Mouse (Mus musculus) megakaryocyte, embryonic 14.5 days (primary cell): ENCODE results near the gene Gm5741. TPM values are rescaled to one million over a fixed set of nuclear protein-coding genes. Genes with fewer than 3 reads are reported as not detected.
"Not testable (repeated sequence)": the region's sequence is repeated elsewhere in the genome, so short reads cannot be mapped to it uniquely, and the experiment has no call there.

Experiments used
- H3K27me3 ChIP-seq: replicated peaks from 2 replicates; pipeline ENCODE3; 2012; ENCODE audit warnings: inconsistent platforms
- H3K36me3 ChIP-seq: replicated peaks from 2 replicates; pipeline ENCODE3; 2012; ENCODE audit warnings: low read length, inconsistent platforms, mixed read lengths
- H3K4me1 ChIP-seq: 2 replicates; pipeline ENCODE4 v1.6.1; 2012; ENCODE audit warnings: inconsistent platforms
- H3K4me3 ChIP-seq: replicated peaks from 2 replicates; pipeline ENCODE3; 2012; ENCODE audit warnings: moderate library complexity, mild to moderate bottlenecking, inconsistent platforms
- H3K9me3 ChIP-seq: 2 replicates; pipeline ENCODE4 v1.6.1; 2012; ENCODE audit warnings: inconsistent platforms
- FLI1 ChIP-seq: IDR thresholded peaks from 2 replicates; pipeline ENCODE4 v1.6.1; 2012; ENCODE audit warnings: low read length, inconsistent platforms, mixed read lengths
- GATA1 ChIP-seq: IDR thresholded peaks from 3 replicates; pipeline ENCODE4 v1.6.1; 2012; ENCODE audit warnings: mixed read lengths, low read length, inconsistent platforms, borderline replicate concordance
- polyA plus RNA-seq: library from polyadenylated mRNA; stranded (reverse); fragments of >175 nt; gene quantifications from 2 replicates; pipeline ENCODE4 v1.2.3, GENCODE M21; 2012; ENCODE audit warnings: low replicate concordance; ENCODE audit not compliant: insufficient read depth

Gene Gm5741
- polyA plus RNA-seq, 1 experiment, result not detected

GRCm38 (mm10) chr8:85090856-85091255, 23.1 kb upstream of the Gm5741 start:
- Histone ChIP-seq H3K4me1 (peaks cover 9% of the 10 kb centered on the region), H3K36me3 (peaks cover 88% of the 10 kb centered on the region), H3K27me3 (no peaks in the 10 kb centered on the region), H3K9me3 (no peaks in the 10 kb centered on the region), H3K4me3 (no peak overlapping the region)
- TF ChIP-seq GATA1, result no peak
- no peak for TF ChIP-seq FLI1

- TF ChIP-seq GATA1 (no peak), FLI1 (no peak)
- no peaks in the 10 kb centered on the region for H3K9me3 ChIP-seq
- peaks cover 30% of the 10 kb centered on the region for H3K4me1 ChIP-seq
- no peaks in the 10 kb centered on the region for H3K27me3 ChIP-seq
- H3K4me3 ChIP-seq, result no peak overlapping the region
- H3K36me3 ChIP-seq, result peaks cover 77% of the 10 kb centered on the region
Observed at GRCm38 (mm10) chr8:85088771-85089170, 21.0 kb upstream of the Gm5741 start.

DNA sequence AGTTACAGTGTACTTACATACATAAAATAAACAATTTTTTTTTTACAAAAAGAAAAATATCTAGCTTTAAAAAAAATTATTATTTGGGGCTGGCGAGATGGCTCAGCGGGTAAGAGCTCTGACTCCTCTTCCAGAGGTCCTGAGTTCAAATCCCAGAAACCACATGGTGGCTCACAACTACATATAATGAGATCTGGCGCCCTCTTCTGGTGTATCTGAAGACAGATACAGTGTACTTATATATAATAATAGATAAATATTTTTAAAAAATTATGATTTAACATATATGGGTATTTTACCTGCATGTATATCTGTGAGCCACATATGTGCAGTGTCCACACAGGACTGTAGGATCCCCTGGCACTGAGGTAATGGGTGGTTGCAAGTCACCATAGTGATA, 18.5 kb upstream of the Gm5741 start:
- no peaks in the 10 kb centered on the region for H3K27me3 ChIP-seq
- no peak overlapping the region for H3K4me3 ChIP-seq
- H3K36me3 ChIP-seq, result peaks cover 52% of the 10 kb centered on the region
- H3K4me1 ChIP-seq, result peaks cover 44% of the 10 kb centered on the region
- TF ChIP-seq GATA1 (no peak), FLI1 (no peak)
- H3K9me3 ChIP-seq, result no peaks in the 10 kb centered on the region

DNA sequence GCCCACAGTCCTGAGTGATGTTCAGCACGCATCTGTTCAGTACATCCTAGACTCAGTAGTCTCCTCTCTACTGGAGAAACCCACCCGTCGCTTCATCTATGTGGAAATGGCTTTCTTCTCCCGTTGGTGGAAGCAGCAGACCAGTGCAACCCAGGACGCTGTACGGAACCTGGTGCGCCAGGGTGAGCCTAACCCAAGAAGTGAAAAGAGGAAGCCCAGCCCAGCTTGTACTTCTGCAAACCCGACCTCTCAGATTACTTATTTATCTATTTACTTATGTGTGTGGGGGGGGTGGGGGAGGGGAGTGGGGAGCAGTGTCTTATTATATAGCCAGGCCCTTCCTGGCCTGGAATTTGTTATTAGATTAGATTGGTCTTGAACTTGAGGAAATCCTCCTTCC, 16.9 kb upstream of the Gm5741 start:
- H3K9me3 ChIP-seq, result no peaks in the 10 kb centered on the region
- H3K27me3 ChIP-seq, result no peaks in the 10 kb centered on the region
- peaks cover 45% of the 10 kb centered on the region for H3K36me3 ChIP-seq
- H3K4me1 ChIP-seq, result peaks cover 55% of the 10 kb centered on the region
- TF ChIP-seq GATA1 (no peak), FLI1 (no peak)
- peak overlapping the region; percentile 94 for H3K4me3 ChIP-seq

- no peaks in the 10 kb centered on the region for H3K27me3 ChIP-seq
- H3K4me3 ChIP-seq, result peak within 1 kb of the TSS; percentile 94
- H3K36me3 ChIP-seq, result peaks cover 45% of the 10 kb centered on the region
- H3K9me3 ChIP-seq, result no peaks in the 10 kb centered on the region
- TF ChIP-seq FLI1, result no peak
- no peak for TF ChIP-seq GATA1
- H3K4me1 ChIP-seq, result peaks cover 69% of the 10 kb centered on the region
Observed at GRCm38 (mm10) chr8:85083108-85083813, 15.5 kb upstream of the Gm5741 start, which contains the start of gene Man2b1. Gene Man2b1 (plus strand): TSS chr8:85083270.

- H3K9me3 ChIP-seq, H3K27me3 ChIP-seq: not testable (repeated sequence)
- H3K4me3 ChIP-seq, result peak overlapping the region; percentile 94
- peaks cover 70% of the 10 kb centered on the region for H3K4me1 ChIP-seq
- peaks cover 41% of the 10 kb centered on the region for H3K36me3 ChIP-seq
Observed at GRCm38 (mm10) chr8:85082169-85082568, 14.4 kb upstream of the Gm5741 start.

GRCm38 (mm10) chr8:85081216-85081555, 13.4 kb upstream of the Gm5741 start, which contains the start of gene Wdr83:
Gene Wdr83 (minus strand): TSS chr8:85081306.
- Histone ChIP-seq H3K27me3 (no peaks in the 10 kb centered on the region), H3K4me1 (peaks cover 75% of the 10 kb centered on the region), H3K4me3 (peak within 1 kb of the TSS; percentile 99), H3K36me3 (peaks cover 40% of the 10 kb centered on the region), H3K9me3 (no peaks in the 10 kb centered on the region)
- no peak for TF ChIP-seq GATA1
- TF ChIP-seq FLI1, result no peak

DNA sequence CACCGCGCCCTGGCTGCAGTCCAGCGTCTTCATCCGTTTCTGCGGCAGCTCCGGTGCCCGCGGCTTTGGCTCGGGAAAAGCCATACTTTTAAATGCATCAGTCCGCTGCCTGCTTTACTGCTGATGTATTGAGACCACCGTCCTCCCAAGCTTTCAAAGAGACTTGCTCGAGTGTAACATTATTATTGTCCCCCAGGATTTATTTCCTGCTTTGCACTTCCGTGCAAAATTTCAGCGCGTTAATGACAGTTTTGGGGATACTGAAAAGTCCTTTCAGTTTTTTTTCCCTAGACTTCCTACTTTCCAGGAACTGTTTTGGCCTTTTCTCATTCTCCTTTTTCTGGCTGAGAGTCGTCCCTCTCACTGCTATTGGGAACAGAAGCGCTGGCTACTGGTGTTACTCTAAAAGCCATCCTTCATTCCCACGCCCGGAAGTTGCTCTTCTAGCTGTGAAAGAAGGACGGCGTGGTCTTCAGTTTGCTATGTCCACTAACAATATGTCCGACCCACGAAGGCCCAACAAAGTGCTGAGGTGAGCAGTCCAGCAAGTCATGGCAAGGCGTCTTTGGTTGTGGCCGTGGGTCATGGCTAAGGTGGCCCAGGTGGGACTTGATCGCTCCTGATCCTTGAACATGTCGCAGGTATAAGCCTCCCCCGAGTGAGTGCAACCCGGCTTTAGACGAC, 12.9 kb upstream of the Gm5741 start, which contains the start of gene Wdr83os:
Wdr83os (plus strand) TSS at position 209 of the 684 bp plus-strand sequence.
- Histone ChIP-seq H3K36me3 (peaks cover 42% of the 10 kb centered on the region), H3K4me1 (peaks cover 77% of the 10 kb centered on the region), H3K4me3 (peak within 1 kb of the TSS; percentile 99), H3K27me3 (no peaks in the 10 kb centered on the region), H3K9me3 (no peaks in the 10 kb centered on the region)
- no peak for TF ChIP-seq FLI1
- no peak for TF ChIP-seq GATA1

- Histone ChIP-seq H3K4me1 (peaks cover 72% of the 10 kb centered on the region), H3K4me3 (peak overlapping the region; percentile 99), H3K36me3 (peaks cover 42% of the 10 kb centered on the region), H3K9me3 (no peaks in the 10 kb centered on the region), H3K27me3 (no peaks in the 10 kb centered on the region)
- TF ChIP-seq GATA1 (no peak), FLI1 (no peak)
Observed at GRCm38 (mm10) chr8:85080214-85080531, 12.4 kb upstream of the Gm5741 start.

DNA sequence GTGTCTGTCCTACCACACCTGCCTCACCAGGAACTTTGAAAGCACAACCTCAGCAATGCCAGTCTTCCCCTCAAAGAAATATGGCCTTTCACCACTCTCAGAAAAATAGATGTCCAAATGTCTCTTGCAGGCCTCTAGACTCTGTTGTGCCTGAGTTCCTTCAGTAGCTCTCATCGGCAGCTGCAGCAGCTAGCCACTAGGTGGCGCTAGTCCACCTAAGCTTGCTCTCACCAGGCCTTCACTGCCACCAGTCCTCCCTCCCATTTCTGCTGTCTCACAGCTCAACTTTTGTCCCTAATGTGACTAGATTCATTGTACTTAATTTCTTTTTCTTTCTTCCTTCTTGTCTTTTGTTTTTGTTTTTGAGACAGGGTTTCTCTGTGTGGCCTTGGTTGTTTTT, 9.2 kb upstream of the Gm5741 start:
- Histone ChIP-seq H3K9me3 (no peaks in the 10 kb centered on the region), H3K4me3 (no peak overlapping the region), H3K27me3 (no peaks in the 10 kb centered on the region), H3K36me3 (peaks cover 62% of the 10 kb centered on the region), H3K4me1 (peaks cover 63% of the 10 kb centered on the region)
- TF ChIP-seq GATA1, result no peak
- no peak for TF ChIP-seq FLI1

DNA sequence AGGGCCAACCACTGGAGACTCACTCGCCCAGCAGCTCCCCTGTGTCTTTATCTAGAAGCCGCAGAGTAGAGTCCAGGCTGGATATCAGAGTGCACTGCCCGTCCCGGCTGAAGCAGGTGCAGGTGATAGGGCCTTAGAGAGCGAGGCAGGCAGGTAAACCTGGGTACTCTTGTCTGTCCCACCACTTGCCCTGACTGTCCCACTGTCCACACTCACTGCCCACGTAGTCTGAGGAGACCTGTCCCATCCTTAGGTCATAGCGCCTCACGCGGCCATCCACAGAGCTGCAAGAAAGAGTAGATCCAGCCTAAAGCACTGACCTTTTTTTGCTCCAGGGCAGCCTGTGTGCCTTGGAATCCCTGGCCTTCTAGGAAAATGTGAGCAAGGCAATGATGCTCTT, 8.2 kb upstream of the Gm5741 start:
- Histone ChIP-seq H3K36me3 (peaks cover 62% of the 10 kb centered on the region), H3K9me3 (no peaks in the 10 kb centered on the region), H3K27me3 (no peaks in the 10 kb centered on the region), H3K4me1 (peaks cover 56% of the 10 kb centered on the region), H3K4me3 (no peak overlapping the region)
- no peak for TF ChIP-seq FLI1
